Mouse (Mus musculus) T-helper 1 cell (primary cell): ENCODE measurements around the gene Mgat4d.

ENCODE experiments used
- in situ Hi-C: fragments of 300-600 bp; cut with MboI, MseI; formaldehyde crosslinking; loops from one replicate; pipeline ENCODE4 v1.15.1; 2025; ENCODE audit warnings: high pct_unique_total_duplicates

Gene Mgat4d

GRCm38 (mm10) chr8:83348263-83348662, at the start of gene Mgat4d:
TSS of gene Mgat4d (plus strand) at chr8:83348471.
- in situ Hi-C loops, result no loop called here

- in situ Hi-C loops, result no loop called here
Observed at GRCm38 (mm10) chr8:83300135-83300534, 48.1 kb upstream of the Mgat4d start.

- in situ Hi-C loops, result no loop called here
Observed at GRCm38 (mm10) chr8:83304946-83305345, 43.3 kb upstream of the Mgat4d start.

- in situ Hi-C loops, result loop anchor here (10.0 kb wide), 1 partner anchor 925 kb away; no protein-coding TSS in a partner anchor
Observed at GRCm38 (mm10) chr8:83309836-83310235, 38.4 kb upstream of the Mgat4d start.

- in situ Hi-C loops, result loop anchor here (10.0 kb wide), 1 partner anchor 930 kb away; no protein-coding TSS in a partner anchor
Observed at GRCm38 (mm10) chr8:83315084-83315483, 33.2 kb upstream of the Mgat4d start.

GRCm38 (mm10) chr8:83315691-83316090, 32.6 kb upstream of the Mgat4d start:
- in situ Hi-C loops, result loop anchor here (10.0 kb wide), 1 partner anchor 931 kb away; no protein-coding TSS in a partner anchor

- in situ Hi-C loops, result no loop called here
Observed at GRCm38 (mm10) chr8:83320543-83320942, 27.7 kb upstream of the Mgat4d start.

- in situ Hi-C loops, result no loop called here
Observed at GRCm38 (mm10) chr8:83322374-83322773, 25.9 kb upstream of the Mgat4d start.

- in situ Hi-C loops, result no loop called here
Observed at GRCm38 (mm10) chr8:83323056-83323455, 25.2 kb upstream of the Mgat4d start.

- in situ Hi-C loops, result no loop called here
Observed at GRCm38 (mm10) chr8:83327889-83328288, 20.4 kb upstream of the Mgat4d start.

GRCm38 (mm10) chr8:83331567-83331898, 16.7 kb upstream of the Mgat4d start:
- in situ Hi-C loops, result no loop called here

GRCm38 (mm10) chr8:83331899-83332697, 16.2 kb upstream of the Mgat4d start, which contains the start of gene Elmod2:
TSS of gene Elmod2 (minus strand) at chr8:83332486.
- in situ Hi-C loops, result no loop called here

GRCm38 (mm10) chr8:83332864-83333263, 15.4 kb upstream of the Mgat4d start:
- in situ Hi-C loops, result no loop called here

- in situ Hi-C loops, result loop anchor here (5.0 kb wide), 1 partner anchor 85 kb away; no protein-coding TSS in a partner anchor
Observed at GRCm38 (mm10) chr8:83342076-83342475, 6.2 kb upstream of the Mgat4d start.

GRCm38 (mm10) chr8:83342693-83343092, 5.6 kb upstream of the Mgat4d start:
- in situ Hi-C loops, result loop anchor here (5.0 kb wide), 1 partner anchor 85 kb away; no protein-coding TSS in a partner anchor

- in situ Hi-C loops, result no loop called here
Observed at GRCm38 (mm10) chr8:83351315-83351714, 3.0 kb downstream of the Mgat4d start.

GRCm38 (mm10) chr8:83363156-83363769, 15.0 kb downstream of the Mgat4d start:
- in situ Hi-C loops, result no loop called here

GRCm38 (mm10) chr8:83377231-83377630, 29.0 kb downstream of the Mgat4d start:
- in situ Hi-C loops, result no loop called here

- in situ Hi-C loops, result no loop called here
Observed at GRCm38 (mm10) chr8:83380141-83380540, 31.9 kb downstream of the Mgat4d start.

GRCm38 (mm10) chr8:83381016-83381415, 32.7 kb downstream of the Mgat4d start:
- in situ Hi-C loops, result no loop called here

GRCm38 (mm10) chr8:83382850-83383249, 34.6 kb downstream of the Mgat4d start:
- in situ Hi-C loops, result no loop called here

GRCm38 (mm10) chr8:83389316-83390005, 41.2 kb downstream of the Mgat4d start, which contains the start of gene Clgn:
TSS of gene Clgn (plus strand) at chr8:83389867.
- in situ Hi-C loops, result no loop called here
